Mouse (Mus musculus): ENCODE measurements around the gene Fbxo4. TPM values are rescaled to one million over a fixed set of nuclear protein-coding genes. Genes with fewer than 3 reads are reported as not detected.

The Fbxo4 gene
- 15.4 and 16.4 TPM in 2 replicates for total RNA-seq (2012; rRNA removed)
- total RNA-seq (2014; rRNA removed) = 29.1 and 32.6 TPM in 2 replicates
- polyA plus RNA-seq (2012; ENCODE audit: insufficient read length, low read depth) = 18.3 and 20.0 TPM in 2 replicates

GRCm38 (mm10) chr15:3979061-3979848, at the start of gene Fbxo4:
Fbxo4 (minus strand) TSS chr15:3979573.
- Histone ChIP-seq H3K9ac (ENCODE audit: insufficient read depth, low read depth) (peak within 1 kb of the TSS; percentile 86), H3K9me3 (replicated peaks; ENCODE audit: low read length) (no peaks in the 10 kb centered on the region), H3K4me1 (ENCODE audit: control insufficient read depth in 1 of 2, insufficient read depth in 2 of 2) (peaks cover 5 to 34% of the 10 kb centered on the region in 2 experiments; a peak in 3 of 4 replicates), H3K4me3 (replicated peaks in 1 of 3; ENCODE audit: low read depth in 2 of 3, low read length in 2 of 3, poor library complexity in 1 of 3) (peak within 1 kb of the TSS; percentile 69 to 78 (median 75)), H3K27ac (ENCODE audit: insufficient read depth, low read depth) (peak within 1 kb of the TSS; percentile 84), H3K79me2 (replicated peaks; ENCODE audit: control insufficient read depth, extremely low read depth, insufficient read depth, poor library complexity, severe bottlenecking) (no peaks in the 10 kb centered on the region), H3K27me3 (replicated peaks) (no peaks in the 10 kb centered on the region), H3K36me3 (replicated peaks in 1 of 2; ENCODE audit: control insufficient read depth in 1 of 2, insufficient read depth in 1 of 2, low read length in 1 of 2) (peaks cover 3 to 21% of the 10 kb centered on the region in 2 experiments), H3K4me2 (ENCODE audit: insufficient read depth, low read depth, poor library complexity, severe bottlenecking) (peak within 1 kb of the TSS; percentile 90)
- in situ Hi-C loops (cut with MboI; ENCODE audit: low pct_ligation_motif_present, low pct_unique_long_range_greater_than_20kb, low sequenced_read_pairs) (no loop called here), dilution Hi-C loops (cut with MboI; ENCODE audit: extremely low pct_ligation_motif_present, extremely low pct_unique_long_range_greater_than_20kb, low sequenced_read_pairs) (no loop called here)
- TF ChIP-seq CHD1 (IDR thresholded peaks at IDR 0.05; ENCODE audit: low read depth, low read length) (no peak), POLR2A (IDR thresholded peaks at IDR 0.05; ENCODE audit: low read depth, low read length) (peak; percentile 80), CHD2 (IDR thresholded peaks at IDR 0.05; ENCODE audit: low read length) (no peak), KAT2A (IDR thresholded peaks at IDR 0.05; ENCODE audit: insufficient replicate concordance, low read length) (0 out of 2 replicates have a peak, but pooled peaks have one; percentile 32), MEF2A (IDR thresholded peaks at IDR 0.05; ENCODE audit: borderline replicate concordance, low read depth, low read length) (no peak), SIN3A (IDR thresholded peaks at IDR 0.05; ENCODE audit: low read length) (0 out of 2 replicates have a peak, but pooled peaks have one; percentile 29), UBTF (IDR thresholded peaks at IDR 0.05; ENCODE audit: low read depth, low read length) (peak; percentile 98), MYC (IDR thresholded peaks at IDR 0.05; ENCODE audit: low read depth, low read length) (no peak), JUN (IDR thresholded peaks at IDR 0.05; ENCODE audit: insufficient read depth, low read depth, low read length) (peak; percentile 5; the same call in 1 of the 2 replicates), ZKSCAN1 (IDR thresholded peaks at IDR 0.05; ENCODE audit: borderline replicate concordance, low read depth, low read length) (no peak), IRF4 (IDR thresholded peaks at IDR 0.05; ENCODE audit: low read depth, low read length) (peak; percentile 84), MAX (IDR thresholded peaks at IDR 0.05; ENCODE audit: low read length) (no peak), BHLHE40 (IDR thresholded peaks at IDR 0.05; ENCODE audit: low read depth, low read length) (no peak), USF2 (conservative IDR thresholded peaks at IDR 0.05; ENCODE audit: low read depth, low read length) (no peak), JUND (conservative IDR thresholded peaks at IDR 0.05; ENCODE audit: low read depth, low read length) (no peak), TBP (conservative IDR thresholded peaks at IDR 0.05; ENCODE audit: low read depth, low read length) (0 out of 2 replicates have a peak, but pooled peaks have one; percentile 43), NELFE (IDR thresholded peaks at IDR 0.05; ENCODE audit: low read depth, low read length) (peak; percentile 52; the same call in 1 of the 2 replicates), RAD21 (IDR thresholded peaks at IDR 0.05; ENCODE audit: low read depth, low read length) (no peak), EP300 (IDR thresholded peaks at IDR 0.05; ENCODE audit: low read length) (no peak), MXI1 (IDR thresholded peaks at IDR 0.05; ENCODE audit: low read depth, low read length) (no peak; the same call in 1 of the 2 replicates), ZNF384 (IDR thresholded peaks at IDR 0.05; ENCODE audit: low read depth, low read length) (no peak), ELF1 (IDR thresholded peaks at IDR 0.05; ENCODE audit: low read depth, low read length) (peak; percentile 94), GABPA (IDR thresholded peaks at IDR 0.05; ENCODE audit: insufficient replicate concordance, low read depth, low read length) (no peak), POLR2AphosphoS2 (IDR thresholded peaks at IDR 0.05; ENCODE audit: low read depth, low read length) (no peak), CTCF (conservative IDR thresholded peaks at IDR 0.05 in 1 of 2, IDR thresholded peaks at IDR 0.05 in 1 of 2; ENCODE audit: low read depth in 2 of 2, low read length in 2 of 2) (no peak), ZC3H11A (IDR thresholded peaks at IDR 0.05; ENCODE audit: low read depth, low read length) (no peak), TCF12 (IDR thresholded peaks at IDR 0.05; ENCODE audit: low read depth, low read length) (peak; percentile 55; the same call in 1 of the 2 replicates), NRF1 (IDR thresholded peaks at IDR 0.05; ENCODE audit: low read depth, low read length) (peak; percentile 4; the same call in 1 of the 2 replicates), USF1 (IDR thresholded peaks at IDR 0.05; ENCODE audit: low read depth, low read length) (no peak), MAZ (IDR thresholded peaks at IDR 0.05; ENCODE audit: low read depth, low read length) (no peak), HCFC1 (IDR thresholded peaks at IDR 0.05; ENCODE audit: low read depth, low read length) (peak; percentile 29; the same call in 1 of the 2 replicates), ETS1 (conservative IDR thresholded peaks at IDR 0.05; ENCODE audit: low read depth, low read length) (no peak), RCOR1 (conservative IDR thresholded peaks at IDR 0.05; ENCODE audit: low read depth, low read length) (no peak), ZMIZ1 (IDR thresholded peaks at IDR 0.05; ENCODE audit: low read depth, low read length) (peak; percentile 34; the same call in 1 of the 2 replicates), SMC3 (IDR thresholded peaks at IDR 0.05; ENCODE audit: low read depth, low read length) (no peak), MAFK (IDR thresholded peaks at IDR 0.05; ENCODE audit: insufficient replicate concordance, low read length) (no peak), PAX5 (IDR thresholded peaks at IDR 0.05; ENCODE audit: low read length) (no peak), E2F4 (IDR thresholded peaks at IDR 0.05; ENCODE audit: insufficient replicate concordance, low read depth, low read length) (no peak)
- peak; percentile 77 for DNase-seq (ENCODE audit: extremely low read depth)

Measured in CH12.LX (cell line).